Mouse (Mus musculus) naive thymus-derived CD4-positive, alpha-beta T cell, adult 2 months (primary cell): ENCODE results near the gene Tnrc6b.

Experiments used
- DNase-seq: peaks from one replicate; pipeline ENCODE4 v3.0.0-alpha.2; 2011; ENCODE audit warnings: low read depth

The Tnrc6b gene

GRCm38 (mm10) chr15:80739972-80740371, 28.9 kb downstream of the Tnrc6b start:
- DNase-seq = peak; percentile 44

GRCm38 (mm10) chr15:80741836-80742235, 30.7 kb downstream of the Tnrc6b start:
- DNase-seq = peak; percentile 77

- DNase-seq = peak; percentile 75
Measured at GRCm38 (mm10) chr15:80742991-80743474, 31.9 kb downstream of the Tnrc6b start.

GRCm38 (mm10) chr15:80743606-80744005, 32.5 kb downstream of the Tnrc6b start:
- DNase-seq = peak; percentile 90

GRCm38 (mm10) chr15:80744667-80745422, 33.7 kb downstream of the Tnrc6b start:
- no peak for DNase-seq

GRCm38 (mm10) chr15:80748979-80749378, 37.9 kb downstream of the Tnrc6b start:
- DNase-seq = no peak

- no peak for DNase-seq
Measured at GRCm38 (mm10) chr15:80753351-80753750, 42.2 kb downstream of the Tnrc6b start.

GRCm38 (mm10) chr15:80754103-80754502, 43.0 kb downstream of the Tnrc6b start:
- DNase-seq = no peak

GRCm38 (mm10) chr15:80759451-80759850, 48.3 kb downstream of the Tnrc6b start:
- DNase-seq = no peak

GRCm38 (mm10) chr15:80760504-80760903, 49.4 kb downstream of the Tnrc6b start:
- DNase-seq = no peak

GRCm38 (mm10) chr15:80760935-80761334, 49.8 kb downstream of the Tnrc6b start:
- DNase-seq = no peak

GRCm38 (mm10) chr15:80762621-80763020, 51.5 kb downstream of the Tnrc6b start:
- no peak for DNase-seq

GRCm38 (mm10) chr15:80764666-80765065, 53.6 kb downstream of the Tnrc6b start:
- DNase-seq = no peak

- DNase-seq = no peak
Measured at GRCm38 (mm10) chr15:80765381-80765780, 54.3 kb downstream of the Tnrc6b start.

GRCm38 (mm10) chr15:80768216-80768615, 57.1 kb downstream of the Tnrc6b start:
- no peak for DNase-seq

- DNase-seq = no peak
Measured at GRCm38 (mm10) chr15:80771926-80772441, 60.9 kb downstream of the Tnrc6b start.

GRCm38 (mm10) chr15:80774666-80775065, 63.6 kb downstream of the Tnrc6b start:
- DNase-seq = no peak

- DNase-seq = no peak
Measured at GRCm38 (mm10) chr15:80779006-80779405, 67.9 kb downstream of the Tnrc6b start.

GRCm38 (mm10) chr15:80780154-80780751, 69.1 kb downstream of the Tnrc6b start:
- no peak for DNase-seq

- DNase-seq = no peak
Measured at GRCm38 (mm10) chr15:80781218-80781806, 70.2 kb downstream of the Tnrc6b start.

- peak; percentile 56 for DNase-seq
Measured at GRCm38 (mm10) chr15:80784553-80784971, 73.4 kb downstream of the Tnrc6b start.

GRCm38 (mm10) chr15:80785699-80786098, 74.6 kb downstream of the Tnrc6b start:
- DNase-seq = no peak

- DNase-seq = peak; percentile 58
Measured at GRCm38 (mm10) chr15:80787746-80788145, 76.6 kb downstream of the Tnrc6b start.
